Mouse (Mus musculus) E14TG2a.4 (cell line): ENCODE measurements around the gene Timeless.

Source experiments
- CTCF ChIP-seq: conservative IDR thresholded peaks from 2 replicates; pipeline ENCODE4 v1.5.1; 2014; ENCODE audit warnings: low read length
- POU5F1 ChIP-seq: IDR thresholded peaks from 2 replicates; pipeline ENCODE4 v1.6.1; 2014; ENCODE audit warnings: low read length, borderline replicate concordance

GRCm38 (mm10) chr10:128280943-128281342 lies 49.1 kb downstream of the Timeless start:
- TF ChIP-seq CTCF (no peak), POU5F1 (no peak)
